Mouse (Mus musculus): ENCODE measurements around the gene Slc51a.
"Not testable (repeated sequence)": the region's sequence is repeated elsewhere in the genome, so short reads cannot be mapped to it uniquely, and the experiment has no call there.

Gene Slc51a

DNA sequence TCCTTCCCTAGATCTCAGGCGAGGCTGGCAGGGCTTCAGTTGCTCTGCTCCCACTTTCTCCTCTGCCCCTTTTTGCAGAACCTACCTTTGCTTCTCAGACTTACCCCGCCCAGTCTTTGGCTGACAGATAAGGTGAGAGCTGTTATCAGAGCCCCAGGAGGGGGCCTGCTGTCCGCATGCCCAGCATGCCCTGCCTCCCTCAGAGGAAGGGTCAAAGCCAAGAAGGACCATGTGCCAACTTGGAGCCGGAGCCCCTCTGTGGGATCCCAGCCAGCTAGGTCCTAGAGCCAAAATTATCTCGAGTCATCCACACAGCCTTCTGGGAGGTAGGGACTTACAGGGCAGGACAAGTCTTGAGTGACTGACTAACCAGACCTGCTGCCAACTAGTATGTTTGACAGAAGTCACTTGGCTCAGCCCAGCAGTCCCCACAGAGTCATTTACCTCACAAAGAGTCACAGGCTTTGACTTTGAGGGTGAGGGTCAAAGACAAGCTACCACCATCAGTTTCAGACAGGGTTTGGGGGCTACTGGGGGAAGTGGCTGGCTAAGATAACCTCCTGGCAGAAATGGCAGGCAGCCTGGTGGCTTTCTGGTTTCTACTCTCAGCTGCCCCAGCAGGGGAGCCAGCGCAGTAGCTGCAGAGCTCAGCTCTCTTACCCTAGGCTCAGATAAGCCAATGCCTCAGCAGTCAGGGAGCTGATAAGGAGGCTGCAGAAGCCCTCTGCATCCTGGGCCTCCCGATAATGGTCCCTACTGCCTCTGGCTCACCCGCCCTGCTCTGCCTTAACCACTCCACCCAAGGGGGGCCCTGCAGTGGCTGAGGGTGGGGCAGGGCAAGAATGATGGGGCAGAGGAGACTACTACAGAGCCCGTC is 21.6 kb upstream of the Slc51a start:
- DNase-seq (ENCODE audit: low read depth, low spot score) = no peak

DNA sequence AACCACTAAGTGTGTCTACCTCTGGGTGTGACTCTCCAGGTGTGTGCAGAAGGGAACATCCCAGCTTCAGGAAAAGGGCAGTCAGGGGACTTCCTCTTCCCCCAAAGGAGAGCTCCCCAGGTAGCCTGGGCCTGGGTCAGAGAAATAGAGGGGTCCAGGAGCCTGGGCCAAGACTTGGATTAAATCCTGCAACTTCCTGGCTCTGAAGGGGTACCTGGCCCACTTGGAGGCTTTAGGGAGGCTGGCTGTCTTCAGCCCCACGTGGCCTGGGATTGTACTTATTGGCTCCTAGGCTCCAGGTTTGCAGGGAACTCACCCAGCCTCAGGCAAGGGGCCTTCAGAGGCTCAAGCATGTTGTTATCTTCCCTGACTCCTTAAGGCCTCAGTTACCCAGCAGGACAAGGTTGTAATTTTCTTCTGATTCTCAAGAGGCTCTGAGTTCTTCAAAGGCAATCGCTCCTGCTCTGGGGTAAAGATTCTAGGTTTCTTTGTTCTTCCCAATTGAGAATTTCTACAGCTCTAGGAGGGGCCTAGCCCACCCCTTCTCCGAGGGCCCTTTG is 20.9 kb upstream of the Slc51a start:
- no peak for DNase-seq (ENCODE audit: low read depth, low spot score)

DNA sequence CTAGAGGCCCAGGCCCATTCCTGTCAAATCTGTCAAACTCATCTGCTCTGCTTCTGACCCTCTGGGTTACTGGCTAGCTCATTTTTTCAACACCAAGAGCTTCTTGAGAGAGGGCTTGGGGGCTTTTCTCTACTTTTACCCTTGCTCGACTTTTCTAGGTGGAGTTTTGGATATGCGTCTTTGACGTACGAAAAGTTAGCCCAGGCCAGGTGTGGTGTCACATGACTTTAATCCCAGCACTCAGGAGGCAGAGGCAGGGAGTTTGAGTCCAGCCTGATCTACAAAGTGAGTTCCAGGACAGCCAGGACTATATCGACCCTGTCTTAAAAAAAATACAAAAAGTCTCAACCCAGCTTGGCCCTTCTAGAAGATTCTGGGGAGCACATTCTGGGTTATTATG is 20.4 kb upstream of the Slc51a start:
- no peak for DNase-seq (ENCODE audit: low read depth, low spot score)

DNA sequence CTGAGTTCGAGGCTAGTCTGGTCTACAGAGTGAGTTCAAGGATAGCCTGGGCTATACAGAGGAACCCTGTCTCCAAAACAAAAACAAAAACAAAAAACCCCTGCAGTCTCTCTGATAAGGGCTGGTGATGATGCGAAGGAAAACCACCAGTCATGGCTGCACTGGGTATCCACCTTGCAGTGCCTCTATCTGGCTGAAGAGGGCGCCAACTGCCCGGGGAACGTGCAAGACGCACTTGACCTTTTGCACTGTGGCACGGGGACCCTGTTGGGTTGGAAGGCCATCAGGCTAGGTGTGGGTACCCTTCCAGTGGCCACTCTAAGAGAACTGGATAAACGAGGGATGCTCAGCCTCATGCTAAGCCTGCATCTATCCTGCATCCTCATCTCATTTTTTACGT is 19.7 kb upstream of the Slc51a start:
- peak; percentile 56 for DNase-seq (ENCODE audit: low read depth, low spot score)

DNA sequence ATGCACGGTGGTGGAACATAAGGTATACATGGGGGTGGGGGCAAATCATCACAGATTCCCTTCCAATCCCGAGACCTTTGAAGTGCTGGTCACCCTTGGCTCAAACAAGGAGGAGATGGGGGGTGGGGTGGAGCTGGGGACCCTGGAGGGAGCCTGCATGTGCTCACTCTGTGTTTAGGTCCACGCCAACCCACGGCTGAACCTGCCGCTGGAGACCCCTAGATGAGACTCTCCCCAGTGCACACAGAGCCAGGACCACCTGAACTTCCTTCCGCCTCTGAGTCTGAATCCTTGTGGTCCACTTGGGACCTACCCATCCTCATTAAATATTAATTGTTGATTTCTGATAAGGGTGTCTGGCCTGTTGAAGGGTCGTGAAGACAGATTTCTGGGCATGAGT is 19.2 kb upstream of the Slc51a start:
- DNase-seq (ENCODE audit: low read depth, low spot score) = no peak

- no peak for DNase-seq (ENCODE audit: low read depth, low spot score)
These were observed 18.6 kb upstream of the Slc51a start for GRCm38 (mm10) chr16:32506298-32506697.

DNA sequence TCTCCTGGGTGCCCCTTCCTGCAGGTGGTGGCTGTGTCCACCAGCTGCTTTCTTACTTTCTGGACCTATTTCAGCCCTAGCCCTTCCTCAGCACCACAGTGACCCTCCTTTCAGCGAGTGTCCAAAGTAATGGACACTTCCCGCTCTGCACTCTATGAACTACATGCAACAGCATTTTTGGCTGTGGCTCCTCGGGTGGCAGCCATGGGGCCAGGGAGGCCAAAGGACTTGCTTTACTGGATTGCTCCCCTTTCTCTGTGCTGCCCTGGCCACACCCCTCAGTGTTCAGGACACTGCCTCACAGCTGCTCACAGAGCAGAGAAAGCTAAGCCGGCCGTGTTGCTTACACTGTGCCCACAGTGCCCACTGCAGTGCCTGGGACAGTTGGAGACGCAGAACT is 16.0 kb upstream of the Slc51a start:
- no peak for DNase-seq (ENCODE audit: low read depth, low spot score)

DNA sequence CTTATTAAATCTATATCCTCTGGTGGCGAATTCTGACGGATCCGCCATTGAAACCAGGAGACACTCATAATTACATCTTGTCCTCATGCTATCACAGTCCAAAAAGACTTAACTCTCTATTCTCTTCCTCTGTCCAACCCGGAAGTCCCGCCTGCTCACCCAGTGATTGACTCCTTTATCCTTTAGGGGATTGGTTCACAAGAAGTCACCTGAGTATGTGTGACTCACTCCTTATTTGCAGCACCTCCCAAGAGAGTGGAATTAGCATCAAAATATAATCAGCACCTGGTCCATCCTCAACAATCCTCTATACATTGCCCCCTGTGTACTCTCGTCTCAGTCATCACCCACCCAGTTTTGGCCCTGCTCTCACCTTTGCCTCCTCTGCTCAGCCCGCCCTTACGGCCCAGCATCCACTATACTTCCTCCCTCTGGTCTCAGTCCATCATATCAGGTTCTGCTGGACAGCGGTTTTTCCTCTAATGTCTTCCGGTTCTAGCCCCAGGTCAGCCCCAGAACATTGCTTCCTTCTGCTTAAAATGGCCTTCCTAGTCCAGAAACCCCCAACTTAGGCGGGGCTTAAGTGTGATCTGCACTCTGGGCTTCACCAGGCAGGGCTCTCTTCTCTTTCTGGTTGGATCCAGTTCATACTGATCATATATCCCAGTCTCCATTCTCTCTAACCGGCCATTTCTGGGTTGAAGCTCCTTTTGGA is 15.1 kb upstream of the Slc51a start:
- no peak for DNase-seq (ENCODE audit: low read depth, low spot score)

DNA sequence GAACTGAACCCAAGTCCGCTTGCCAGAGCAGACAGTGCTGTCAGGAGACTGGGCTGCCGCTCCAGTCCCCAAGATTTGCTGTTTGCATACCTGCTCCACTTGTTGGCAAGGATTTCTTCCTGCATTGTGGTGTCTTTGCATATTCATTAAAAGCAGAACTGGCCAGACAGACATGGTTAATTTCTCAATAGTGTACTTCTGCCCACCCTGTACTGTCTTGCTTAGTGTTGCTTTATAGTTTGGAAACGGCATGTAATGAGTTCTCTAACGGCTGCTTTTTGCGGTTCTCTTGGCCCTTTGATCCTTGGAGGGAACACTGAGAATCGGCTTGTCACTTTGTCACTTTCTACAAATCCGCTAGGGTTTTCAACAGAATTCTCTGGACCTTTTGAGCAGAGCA is 13.8 kb upstream of the Slc51a start:
- no peak for DNase-seq (ENCODE audit: low read depth, low spot score)

DNA sequence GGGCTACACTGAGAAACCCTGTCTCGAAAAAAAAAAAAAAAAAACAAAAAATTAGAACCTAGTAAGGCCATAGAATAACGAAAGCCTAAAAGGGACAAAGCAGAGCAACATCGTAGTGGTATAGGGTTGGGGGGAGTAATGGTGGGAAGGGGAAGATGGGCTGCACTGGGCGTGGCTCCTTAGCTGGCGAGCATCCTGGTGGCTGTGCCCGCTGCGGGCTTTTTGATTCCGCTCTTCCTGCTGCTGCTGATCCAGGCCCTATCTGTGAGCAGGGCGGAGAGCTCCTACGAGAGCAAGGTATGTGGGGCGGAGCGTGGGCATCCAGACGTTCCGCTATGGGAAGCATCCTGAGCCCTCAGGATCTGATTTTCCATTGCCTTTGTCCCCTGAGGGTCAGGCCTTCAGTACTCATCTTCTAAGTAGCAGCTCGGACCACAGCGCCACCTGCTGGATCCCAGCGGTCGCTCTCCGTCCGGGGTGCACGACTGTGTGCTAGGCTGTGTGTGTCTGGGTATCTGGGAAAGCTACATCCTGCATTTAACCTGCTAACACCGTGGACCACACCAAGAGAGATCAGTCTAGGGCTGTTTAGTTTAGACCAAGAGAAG is 11.9 kb upstream of the Slc51a start:
- DNase-seq (ENCODE audit: low read depth, low spot score) = peak; percentile 73

- no peak for DNase-seq (ENCODE audit: low read depth, low spot score)
These were observed 11.3 kb upstream of the Slc51a start for GRCm38 (mm10) chr16:32498996-32499395.

DNA sequence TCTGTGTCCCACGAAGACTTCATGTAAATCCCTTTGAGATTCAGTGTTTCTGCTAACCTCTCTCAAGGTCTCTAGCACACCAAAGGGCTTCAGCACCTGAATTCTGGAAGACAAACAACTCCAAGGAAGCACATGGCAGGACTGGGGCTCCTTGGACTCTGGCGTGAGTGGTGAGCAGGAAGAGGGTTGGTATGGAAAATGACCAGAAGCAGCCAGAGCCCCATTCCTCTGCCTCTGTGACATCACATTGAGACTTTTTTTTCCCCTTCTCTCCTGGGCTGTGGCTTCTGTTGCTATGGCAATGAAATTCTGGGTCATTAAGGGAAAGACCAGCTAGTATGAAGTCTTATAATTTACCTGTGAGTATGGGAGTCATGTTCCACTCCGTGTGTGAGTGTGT is 8.3 kb upstream of the Slc51a start, which contains the start of gene Zdhhc19:
TSS of gene Zdhhc19 (plus strand) at position 301 of the 400 bp plus-strand sequence.
- no peak for DNase-seq (ENCODE audit: low read depth, low spot score)

DNA sequence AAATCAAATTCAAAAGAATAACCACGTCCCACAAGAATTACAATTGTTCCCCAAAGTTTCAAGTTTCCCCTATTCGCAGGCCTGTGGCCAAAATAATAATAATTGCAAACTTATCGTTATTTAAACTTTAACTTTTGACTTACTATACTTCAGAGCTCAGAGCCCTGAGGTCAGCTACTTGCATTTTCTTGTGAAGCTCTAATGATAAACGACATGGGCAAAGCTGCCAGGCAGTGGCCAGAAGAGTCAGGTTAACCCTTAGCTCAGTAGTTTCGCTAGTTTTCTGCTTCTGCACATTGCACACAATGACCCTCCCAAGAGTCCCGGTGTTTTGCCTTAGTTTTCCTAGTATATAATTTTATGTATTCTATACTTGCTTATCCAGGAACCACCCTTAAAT is 6.7 kb upstream of the Slc51a start:
- DNase-seq (ENCODE audit: low read depth, low spot score) = not testable (repeated sequence)

DNA sequence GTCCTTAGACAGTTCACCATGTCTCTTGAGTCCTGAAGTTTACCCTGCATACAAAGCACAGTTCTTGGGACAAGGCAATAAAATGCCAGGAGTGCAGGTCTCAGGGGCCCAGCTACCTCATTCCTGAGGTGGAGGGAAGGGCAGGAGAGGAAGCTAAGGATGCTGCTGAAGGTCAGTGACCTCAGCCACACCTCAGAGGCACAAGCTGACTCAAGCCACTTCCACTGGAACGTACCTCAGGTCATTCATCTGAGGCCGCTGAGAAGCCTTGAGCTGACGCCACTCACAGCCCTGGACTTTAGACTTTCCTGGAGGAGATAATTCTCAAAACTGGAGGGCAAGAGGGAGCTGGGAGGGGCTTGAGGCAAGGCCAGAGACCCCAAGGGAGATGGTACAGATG is 1.3 kb upstream of the Slc51a start:
- no peak for DNase-seq (ENCODE audit: low read depth, low spot score)

GRCm38 (mm10) chr16:32486046-32486445 is 1.6 kb downstream of the Slc51a start:
- no peak for DNase-seq (ENCODE audit: low read depth, low spot score)

DNA sequence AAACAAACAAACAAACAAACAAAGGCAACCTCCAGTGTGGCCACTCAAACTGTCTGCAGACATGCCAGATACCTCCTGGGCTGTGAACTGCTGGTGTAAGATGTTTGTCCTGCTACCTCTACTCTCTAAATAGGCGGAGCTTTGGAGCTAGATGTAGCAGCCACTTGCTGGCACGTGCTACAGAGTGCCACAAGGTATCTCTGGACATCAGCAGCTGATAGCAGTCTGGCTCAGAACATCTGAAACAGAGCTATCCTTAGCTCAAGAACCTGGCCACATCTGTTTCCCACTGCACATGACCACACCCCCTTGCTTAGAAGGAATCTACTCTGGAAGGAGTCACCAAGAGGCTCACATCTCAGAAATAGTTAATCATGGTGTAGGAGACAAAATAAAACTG is 2.5 kb downstream of the Slc51a start:
- DNase-seq (ENCODE audit: low read depth, low spot score) = no peak

DNA sequence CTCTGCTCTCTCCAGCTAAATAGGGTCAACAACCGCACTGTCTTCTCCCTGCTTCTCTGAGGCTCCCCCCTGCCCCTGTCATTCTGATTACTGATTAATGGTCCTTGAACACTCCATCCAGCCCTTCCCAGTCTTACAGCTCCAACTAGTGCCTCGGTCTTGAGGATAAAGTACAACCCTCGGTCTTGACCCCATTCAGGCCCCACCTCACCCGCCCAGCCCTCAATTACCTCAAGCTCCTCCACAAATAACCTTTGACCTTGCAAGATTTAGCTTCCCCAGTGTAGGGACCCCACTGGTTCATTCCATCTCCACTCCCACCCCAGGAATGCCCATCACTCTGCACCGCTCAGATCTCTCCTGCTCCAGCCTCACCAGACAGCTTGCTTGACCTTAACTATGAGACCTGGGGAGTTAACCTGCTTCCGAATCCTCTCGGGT is 3.2 kb downstream of the Slc51a start:
- DNase-seq (ENCODE audit: low read depth, low spot score) = no peak

DNA sequence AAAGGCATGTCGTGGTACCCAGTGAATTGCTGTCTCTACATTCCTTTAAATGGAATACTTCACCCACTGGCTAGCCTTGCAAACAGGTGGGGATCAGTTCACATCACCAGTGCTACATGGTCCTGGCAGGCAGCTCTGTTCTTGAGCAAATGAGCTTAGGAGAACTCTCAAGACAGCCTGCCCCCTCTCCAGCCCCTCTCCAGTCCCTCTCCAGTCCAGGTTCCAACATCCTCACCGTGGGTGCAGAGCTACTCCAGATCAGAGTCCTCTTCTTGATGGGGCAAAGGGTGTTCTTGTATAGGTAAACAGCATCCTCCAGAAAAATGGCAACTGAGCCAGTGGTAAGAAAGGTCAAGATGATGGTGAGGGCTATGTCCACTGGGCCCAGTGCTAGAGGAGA is 8.3 kb downstream of the Slc51a start:
- DNase-seq (ENCODE audit: low read depth, low spot score) = no peak

DNA sequence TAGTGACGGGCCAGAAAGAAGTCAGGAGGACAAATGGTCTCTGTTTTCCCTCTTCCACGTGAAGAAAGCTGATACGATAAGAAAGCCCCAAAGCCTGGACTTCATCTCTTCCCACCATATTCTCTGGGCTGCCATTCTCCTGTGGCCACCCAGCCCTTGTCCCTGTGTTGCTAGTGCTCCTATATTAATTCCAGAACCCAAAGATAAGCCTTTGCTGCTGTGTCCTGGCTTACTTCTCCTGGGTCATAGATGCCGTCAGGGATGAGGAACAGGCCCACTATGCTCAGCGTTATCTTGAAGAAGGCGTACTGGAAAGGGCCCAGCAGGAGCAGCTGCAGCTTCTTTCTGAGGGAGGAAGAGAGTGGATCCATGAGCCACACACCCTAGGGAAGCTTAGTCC is 10.4 kb downstream of the Slc51a start:
- no peak for DNase-seq (ENCODE audit: low read depth, low spot score)

- no peak for DNase-seq (ENCODE audit: low read depth, low spot score)
These were observed 15.2 kb downstream of the Slc51a start for GRCm38 (mm10) chr16:32472276-32473015.

- no peak for DNase-seq (ENCODE audit: low read depth, low spot score)
These were observed 18.1 kb downstream of the Slc51a start for GRCm38 (mm10) chr16:32469404-32470105.

Measured in CD4-positive helper T cell, adult 2 months (primary cell).